Mouse (Mus musculus) lung, postnatal 0 days (tissue): ENCODE results near the gene Nr3c2. TPM values are rescaled to one million over a fixed set of nuclear protein-coding genes. Genes with fewer than 3 reads are reported as not detected.
A peak's percentile ranks its signal among the peaks of the same experiment; 100 is the strongest.

Source experiments
- ATAC-seq: fragments of 200-750 bp; cut with Nextera tagmentation; 2 replicates; pipeline ENCODE4 v1.8.0; 2017; ENCODE audit warnings: moderate library complexity
- DNase-seq: peaks from one replicate; pipeline ENCODE4 v3.0.0-alpha.2; 2016; ENCODE audit warnings: low spot score
- H3K27ac ChIP-seq: fragments of 300-500 bp; sonication (generic); 2 replicates; pipeline ENCODE4 v1.5.1; 2014; ENCODE audit warnings: antibody characterized with exemption, mild to moderate bottlenecking, low read length, mixed read lengths
- H3K27me3 ChIP-seq: fragments of 300-500 bp; sonication (generic); replicated peaks from 2 replicates; pipeline ENCODE4 v1.6.1; 2014; ENCODE audit warnings: low read length, mixed read lengths; ENCODE audit not compliant: insufficient read depth
- H3K36me3 ChIP-seq: fragments of 300-500 bp; sonication (generic); 2 replicates; pipeline ENCODE4 v1.6.1; 2014; ENCODE audit warnings: low read length, mixed read lengths; ENCODE audit not compliant: insufficient read depth
- H3K4me1 ChIP-seq: fragments of 300-500 bp; sonication (generic); 2 replicates; pipeline ENCODE4 v1.6.1; 2014; ENCODE audit warnings: antibody characterized with exemption, low read depth, low read length, mixed read lengths; ENCODE audit not compliant: insufficient read depth
- H3K4me2 ChIP-seq: fragments of 300-500 bp; sonication (generic); replicated peaks from 2 replicates; pipeline ENCODE4 v1.6.1; 2014; ENCODE audit warnings: low read depth, mild to moderate bottlenecking, low read length, moderate library complexity, mixed read lengths
- H3K4me3 ChIP-seq: fragments of 300-500 bp; sonication (generic); 2 replicates; pipeline ENCODE4 v1.5.1; 2014; ENCODE audit warnings: low read depth, low read length
- H3K9ac ChIP-seq: fragments of 300-500 bp; sonication (generic); replicated peaks from 2 replicates; pipeline ENCODE4 v1.6.1; 2014; ENCODE audit warnings: low read depth, mild to moderate bottlenecking
- H3K9me3 ChIP-seq: fragments of 300-500 bp; sonication (generic); 2 replicates; pipeline ENCODE4 v1.6.1; 2016; ENCODE audit warnings: low read length, mixed read lengths
- CTCF ChIP-seq: IDR thresholded peaks from 2 replicates; pipeline ENCODE4 v1.5.1; 2016; ENCODE audit warnings: antibody characterized with exemption, mild to moderate bottlenecking
- EP300 ChIP-seq: IDR thresholded peaks from 2 replicates; pipeline ENCODE4 v1.6.1; 2016; ENCODE audit warnings: antibody characterized with exemption, mild to moderate bottlenecking, control low read depth
- WGBS: fragments of 180-500 bp; shearing (Covaris S2); extraction: QIAGEN DNeasy Blood & Tissue Kit; methylation state at CpG from one replicate; pipeline ENCODE4 v1.1.7; 2014; 5-methylcytosine and 5-hydroxymethylcytosine counted together
- polyA plus RNA-seq: library from polyadenylated mRNA; unstranded; fragments of >200 nt; fragmentation: Nextera tagmentation; extraction: Ambion mirVana; gene quantifications from 2 replicates; pipeline ENCODE4 v1.2.1, GENCODE M21; 2015

The Nr3c2 gene
- polyA plus RNA-seq, 1 experiment from 2014 or later, result 1.6 TPM

GRCm38 (mm10) chr8:77251134-77251533 lies 351.9 kb downstream of the Nr3c2 start:
- no peaks in the 10 kb centered on the region for H3K4me1 ChIP-seq
- H3K36me3 ChIP-seq, result 0 out of 2 replicates have a peak, but pooled peaks cover 8% of the 10 kb centered on the region
- TF ChIP-seq EP300 (no peak), CTCF (no peak)
- ATAC-seq, result peak; percentile 43
- H3K4me2 ChIP-seq, result no peak overlapping the region
- H3K27ac ChIP-seq, result no peak overlapping the region
- no peak overlapping the region for H3K4me3 ChIP-seq
- no peaks in the 10 kb centered on the region for H3K27me3 ChIP-seq
- no peak overlapping the region for H3K9ac ChIP-seq
- no peaks in the 10 kb centered on the region for H3K9me3 ChIP-seq
- WGBS, result 71% methylated on average over 5 of the region's 5 CpGs
- DNase-seq, result no peak

GRCm38 (mm10) chr8:77254466-77254865 lies 355.2 kb downstream of the Nr3c2 start:
- Histone ChIP-seq H3K4me2 (no peak overlapping the region), H3K4me3 (no peak overlapping the region), H3K27ac (no peak overlapping the region), H3K4me1 (no peaks in the 10 kb centered on the region), H3K27me3 (no peaks in the 10 kb centered on the region), H3K9ac (no peak overlapping the region), H3K9me3 (no peaks in the 10 kb centered on the region), H3K36me3 (peaks cover 9% of the 10 kb centered on the region)
- TF ChIP-seq EP300 (no peak), CTCF (no peak)
- ATAC-seq (no peak), DNase-seq (no peak)
- WGBS, result 82% methylated on average over 5 of the region's 5 CpGs

GRCm38 (mm10) chr8:77256450-77257084 lies 357.3 kb downstream of the Nr3c2 start:
- TF ChIP-seq CTCF (no peak), EP300 (no peak)
- Histone ChIP-seq H3K9ac (no peak overlapping the region), H3K4me3 (no peak overlapping the region), H3K36me3 (peaks cover 6% of the 10 kb centered on the region), H3K4me1 (no peaks in the 10 kb centered on the region), H3K4me2 (no peak overlapping the region), H3K27ac (no peak overlapping the region), H3K27me3 (no peaks in the 10 kb centered on the region), H3K9me3 (no peaks in the 10 kb centered on the region)
- ATAC-seq (no peak), DNase-seq (no peak)
- WGBS, result 93% methylated on average over 5 of the region's 5 CpGs

- Histone ChIP-seq H3K4me2 (no peak overlapping the region), H3K4me1 (no peaks in the 10 kb centered on the region), H3K36me3 (peaks cover 6% of the 10 kb centered on the region), H3K4me3 (no peak overlapping the region), H3K27me3 (no peaks in the 10 kb centered on the region), H3K9me3 (no peaks in the 10 kb centered on the region), H3K27ac (no peak overlapping the region), H3K9ac (no peak overlapping the region)
- no peak for ATAC-seq
- TF ChIP-seq CTCF (no peak), EP300 (no peak)
- 93% methylated on average over 12 of the region's 12 CpGs for WGBS
- no peak for DNase-seq
Measured at GRCm38 (mm10) chr8:77257085-77257451, 357.8 kb downstream of the Nr3c2 start.

- no peak overlapping the region for H3K27ac ChIP-seq
- 83% methylated on average over 6 of the region's 6 CpGs for WGBS
- no peak overlapping the region for H3K4me2 ChIP-seq
Measured at GRCm38 (mm10) chr8:77261215-77261614, 362.0 kb downstream of the Nr3c2 start.

GRCm38 (mm10) chr8:77262216-77263009 lies 363.2 kb downstream of the Nr3c2 start:
- peaks cover under 1% of the 10 kb centered on the region; the same call in 1 of the 2 replicates for H3K4me1 ChIP-seq
- no peak overlapping the region for H3K9ac ChIP-seq
- WGBS, result 78% methylated on average over 12 of the region's 12 CpGs
- H3K36me3 ChIP-seq, result peaks cover 6% of the 10 kb centered on the region; the same call in 1 of the 2 replicates
- H3K9me3 ChIP-seq, result no peaks in the 10 kb centered on the region
- no peak overlapping the region for H3K27ac ChIP-seq
- H3K4me2 ChIP-seq, result no peak overlapping the region
- DNase-seq, result no peak
- TF ChIP-seq EP300 (no peak), CTCF (no peak)
- no peak overlapping the region for H3K4me3 ChIP-seq
- ATAC-seq, result no peak
- H3K27me3 ChIP-seq, result no peaks in the 10 kb centered on the region

More at GRCm38 (mm10) chr8:77261215-77261614, 362.0 kb downstream of the Nr3c2 start:
- H3K9me3 ChIP-seq, result no peaks in the 10 kb centered on the region
- no peak for ATAC-seq
- no peak for DNase-seq
- H3K27me3 ChIP-seq, result no peaks in the 10 kb centered on the region
- H3K4me3 ChIP-seq, result no peak overlapping the region
- H3K36me3 ChIP-seq, result peaks cover 6% of the 10 kb centered on the region
- H3K9ac ChIP-seq, result no peak overlapping the region
- H3K4me1 ChIP-seq, result no peaks in the 10 kb centered on the region
- TF ChIP-seq EP300, result no peak
- no peak for TF ChIP-seq CTCF
